Mouse (Mus musculus) heart, adult 9 months (tissue): ENCODE measurements around the gene Zfp91.

ENCODE experiments used
- DNase-seq, 2 experiments: peaks; one replicate each; pipeline ENCODE4 v3.0.0; 2022; ENCODE audit warnings: low spot score in 2 of 2

Gene Zfp91

DNA sequence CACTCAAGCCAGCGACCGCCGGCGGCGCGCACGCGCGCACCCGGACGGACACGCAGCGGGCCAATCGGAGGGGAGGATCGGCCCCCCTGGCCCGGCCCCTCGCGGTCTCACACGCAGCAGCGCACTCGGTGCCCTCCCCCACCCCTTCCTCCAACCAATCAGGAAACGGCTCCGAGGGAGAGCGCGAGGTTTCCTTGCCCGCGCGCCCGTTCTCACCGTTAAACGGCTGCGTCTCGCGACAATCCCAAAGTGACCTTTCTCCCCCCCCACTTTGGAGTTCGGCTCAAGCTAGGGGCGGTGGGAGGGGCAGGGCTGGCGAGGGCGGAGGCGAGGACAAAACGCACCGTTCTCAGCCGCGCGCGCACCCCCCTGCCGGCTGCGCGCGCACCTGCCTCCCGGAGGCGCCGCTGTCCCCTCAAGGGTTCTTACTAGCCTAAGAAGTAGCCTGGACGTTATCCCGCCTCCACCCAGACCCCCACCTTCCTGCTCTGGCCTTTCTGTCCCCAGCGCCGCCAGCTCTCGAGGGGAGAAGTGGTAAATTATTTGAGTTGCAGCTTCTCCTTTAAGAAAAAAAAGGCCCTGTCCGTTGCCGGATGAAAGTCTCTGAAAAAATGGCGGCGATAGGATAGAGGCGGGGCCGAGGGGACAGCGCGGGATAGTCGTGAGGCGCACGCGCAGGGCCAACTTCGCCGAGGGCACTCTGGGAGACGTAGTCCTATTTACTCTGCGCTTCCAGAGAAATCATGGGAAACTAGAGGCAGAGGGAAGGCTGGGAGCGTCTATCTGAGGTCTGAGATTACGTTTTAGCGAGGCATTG, at the start of gene Zfp91, which contains the start of gene Lpxn:
Gene Zfp91, minus strand, starts transcription at position 616 of the 817 bp plus-strand sequence.
Gene Lpxn, plus strand, starts transcription at position 683 of the 817 bp plus-strand sequence.
- peak; percentile 97 to 98 for DNase-seq

DNA sequence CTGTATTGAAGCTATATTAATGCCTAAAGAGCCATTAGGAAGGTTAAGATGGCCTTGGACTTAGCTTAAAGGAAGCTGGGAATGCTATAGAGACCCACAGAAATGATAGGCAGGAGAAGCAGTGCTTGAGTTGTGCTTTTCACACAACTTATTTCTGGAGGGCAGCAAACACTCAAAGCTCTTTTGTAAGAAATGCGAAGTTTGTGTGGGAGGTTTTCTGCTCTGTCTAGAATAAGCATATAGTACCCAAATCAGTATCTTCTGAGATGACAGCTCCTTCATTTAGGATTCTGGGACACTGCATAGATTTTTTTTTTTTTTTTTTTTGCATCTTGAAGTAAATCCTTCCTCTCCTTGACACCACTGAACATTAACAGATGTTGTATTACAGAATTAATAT, 42.6 kb upstream of the Zfp91 start:
- DNase-seq = no peak

DNA sequence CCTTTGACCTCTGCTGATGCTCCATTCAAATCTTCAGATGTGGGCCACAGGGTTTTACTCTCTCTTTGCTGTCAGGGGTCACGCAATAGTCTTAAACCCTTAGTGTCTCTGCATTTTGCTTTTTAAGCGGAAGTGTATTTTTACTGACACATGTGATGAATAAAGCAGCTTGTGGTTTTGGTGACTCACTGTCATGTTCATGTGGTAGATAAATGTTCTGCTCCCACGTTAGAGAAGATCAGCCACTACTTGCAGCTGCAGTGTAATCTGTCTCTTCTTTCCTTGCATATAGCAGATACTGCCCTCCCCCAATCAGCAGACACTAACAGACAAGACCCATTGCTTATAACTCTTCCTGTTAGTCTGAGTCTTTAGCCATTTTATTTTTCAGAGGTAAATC, 37.7 kb upstream of the Zfp91 start:
- DNase-seq = peak; percentile 5 to 27

DNA sequence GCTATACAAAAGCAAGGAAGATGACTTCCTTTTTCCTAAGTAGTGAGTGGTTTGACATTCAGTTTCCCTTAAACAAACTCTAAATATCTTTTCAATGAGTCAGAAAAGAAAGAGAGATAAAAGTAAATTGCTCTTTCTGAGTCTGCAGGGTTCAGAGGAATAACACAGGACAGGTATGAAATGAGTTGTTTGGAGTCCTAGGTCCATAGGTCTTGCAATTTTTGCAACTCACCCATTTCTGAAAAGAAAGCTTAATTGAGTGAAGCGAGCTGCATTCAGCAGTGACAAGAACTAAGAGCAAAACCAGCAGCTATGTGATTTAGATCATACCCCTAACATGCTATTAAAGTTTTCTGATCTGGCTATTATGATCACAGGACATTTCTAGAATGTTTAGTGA, 35.6 kb upstream of the Zfp91 start:
- DNase-seq = no peak

DNA sequence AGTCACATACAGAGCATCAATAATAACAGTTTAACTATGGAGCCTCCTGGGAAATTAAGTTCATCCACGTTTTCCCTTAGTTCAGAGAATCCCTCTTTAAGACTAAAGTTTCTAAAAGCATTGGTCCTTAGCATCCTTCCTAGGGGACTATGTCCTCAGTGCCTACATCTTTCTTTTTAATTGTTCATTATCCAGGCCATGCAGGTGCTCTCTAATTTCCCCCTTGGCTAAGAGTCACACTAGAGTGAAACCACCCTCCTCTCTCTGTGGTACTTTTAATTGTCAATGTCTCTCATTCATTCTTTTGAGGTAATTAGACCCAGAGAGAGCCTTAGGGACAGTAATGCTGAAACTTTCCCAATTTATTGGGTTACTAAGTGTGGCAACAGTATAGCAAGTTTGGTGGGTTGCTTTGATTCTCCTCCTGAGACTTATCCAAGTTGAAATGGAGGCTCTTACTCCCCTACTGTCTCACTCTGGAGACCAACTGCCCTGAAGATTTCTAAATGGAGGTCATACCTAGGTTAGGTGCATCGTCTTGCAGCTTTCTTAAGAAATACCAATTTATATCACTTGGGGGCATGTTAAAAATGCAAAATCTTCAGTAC, 35.0 kb upstream of the Zfp91 start:
- DNase-seq = no peak

DNA sequence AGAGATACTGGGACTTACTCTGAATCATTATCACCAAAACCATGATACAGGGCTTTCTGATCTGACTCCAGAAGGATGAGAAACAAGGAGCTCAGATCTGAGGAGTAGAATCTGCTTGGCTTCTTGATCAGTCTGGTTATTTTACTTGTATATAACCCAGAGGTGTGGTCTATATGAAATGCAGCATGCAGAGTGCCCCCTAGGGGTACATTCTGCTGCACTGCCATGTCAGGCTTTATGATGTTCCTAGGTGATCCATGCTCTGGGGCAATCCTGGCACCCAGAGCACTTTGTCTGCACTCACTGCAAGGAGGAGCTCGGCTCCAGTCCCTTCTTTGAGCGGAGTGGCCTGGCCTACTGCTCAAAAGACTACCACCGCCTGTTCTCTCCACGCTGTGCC, 28.6 kb upstream of the Zfp91 start:
- DNase-seq = no peak

DNA sequence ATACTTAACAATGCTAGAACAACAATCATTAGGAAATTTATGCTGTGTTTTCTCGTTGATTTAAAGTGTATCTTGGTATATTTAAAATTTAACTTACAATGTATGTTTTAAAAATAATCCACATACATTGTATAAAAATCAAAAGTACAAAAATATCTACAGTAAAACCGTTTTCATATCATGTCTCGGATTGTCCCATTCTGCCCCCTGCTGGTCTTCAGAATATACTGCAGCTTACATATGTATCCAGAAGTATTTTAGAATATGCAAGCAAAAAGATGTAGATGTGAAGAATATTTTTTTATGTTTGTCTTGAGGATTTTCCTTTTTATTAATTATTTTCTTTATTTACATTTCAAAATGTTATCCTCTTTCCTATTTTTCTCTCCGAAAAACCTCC, 24.5 kb upstream of the Zfp91 start:
- DNase-seq = no peak

DNA sequence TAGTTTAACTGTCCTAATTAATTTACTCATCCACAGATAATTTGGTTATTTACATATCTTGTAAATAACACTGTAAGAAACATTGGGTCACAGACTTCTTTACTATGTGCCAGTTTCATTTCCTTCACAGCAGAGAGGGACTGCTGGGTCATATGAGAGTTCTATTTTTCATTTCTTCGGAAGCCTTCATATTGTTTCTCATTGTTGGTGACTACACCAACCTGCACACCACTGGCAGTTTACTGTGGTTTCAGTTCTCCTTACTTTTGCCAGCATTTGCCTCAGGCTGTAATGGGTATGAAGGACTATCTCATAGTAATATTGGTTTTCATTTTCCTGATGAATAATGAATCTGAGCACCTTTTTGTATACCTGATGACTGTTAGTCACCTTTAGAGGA, 22.6 kb upstream of the Zfp91 start:
- no peak for DNase-seq

DNA sequence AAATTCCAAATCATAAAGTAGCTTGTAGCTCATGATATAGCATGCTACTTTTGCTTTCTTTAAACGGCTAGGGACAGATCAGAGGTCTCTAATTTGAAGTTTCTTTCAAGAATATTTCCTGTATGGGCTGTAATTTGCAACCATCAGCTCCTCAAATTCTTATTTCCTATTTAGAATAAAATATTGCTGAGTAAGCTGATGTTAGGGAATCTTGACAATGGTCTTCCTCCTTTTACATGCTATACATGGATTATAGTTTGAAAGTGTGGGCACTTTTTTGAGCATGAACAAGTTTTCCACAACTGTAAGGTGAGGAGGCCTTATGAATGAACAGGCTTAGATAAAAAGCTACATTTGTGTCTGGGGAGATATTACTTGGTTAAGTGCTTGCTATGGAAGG, 18.0 kb upstream of the Zfp91 start:
- no peak for DNase-seq

DNA sequence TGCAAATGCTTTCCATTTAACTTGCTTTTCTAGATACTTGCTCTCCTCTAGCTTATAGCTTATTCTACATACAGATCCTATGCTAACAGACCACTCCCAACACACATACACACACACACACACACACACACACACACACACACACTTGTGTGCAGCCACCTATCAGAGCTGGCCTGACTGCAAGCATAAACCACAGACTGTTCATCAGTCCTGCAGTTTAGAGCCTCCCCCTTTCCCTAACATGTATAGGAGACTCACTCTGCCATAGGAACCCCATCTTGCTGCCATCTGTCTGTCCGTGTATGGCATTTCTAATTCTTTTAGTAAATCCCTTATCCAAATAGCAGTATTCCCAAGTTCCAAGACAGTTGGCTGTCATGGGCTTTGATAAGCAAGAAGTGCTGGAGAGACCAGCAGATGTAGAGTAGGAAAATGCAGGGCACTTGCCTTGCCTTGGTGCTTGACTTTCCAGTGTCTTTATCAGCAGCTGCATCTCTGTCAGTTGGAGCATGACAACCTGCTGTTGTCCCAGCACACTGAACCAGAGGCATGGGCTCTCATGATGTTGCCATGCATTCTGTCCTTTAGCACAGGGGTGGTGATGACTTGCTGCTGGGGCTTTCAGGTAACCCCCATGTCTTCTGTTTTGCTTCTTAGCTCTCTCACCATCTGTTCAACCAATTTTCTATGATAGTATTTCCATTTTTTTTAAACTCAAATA, 16.9 kb upstream of the Zfp91 start:
- DNase-seq = no peak

DNA sequence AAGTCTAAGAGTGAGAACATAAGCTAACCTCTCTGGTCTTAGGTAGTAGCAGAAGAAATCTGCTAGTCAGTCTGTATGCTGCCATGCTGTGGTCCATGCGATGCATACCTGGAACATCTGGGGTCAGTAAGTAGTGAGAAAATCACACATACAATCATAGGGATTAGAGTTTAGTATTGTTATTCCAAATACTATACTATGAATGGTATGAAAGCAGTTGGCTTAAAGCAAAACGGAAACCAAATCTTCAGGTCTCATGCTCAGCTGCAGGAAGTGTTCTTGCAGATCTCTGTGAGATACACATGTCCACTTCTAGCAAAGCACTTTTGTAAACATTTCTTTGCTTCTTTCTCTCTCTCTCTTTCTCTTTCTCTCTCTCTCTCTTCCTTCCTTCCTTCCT, 10.3 kb upstream of the Zfp91 start:
- DNase-seq = no peak

DNA sequence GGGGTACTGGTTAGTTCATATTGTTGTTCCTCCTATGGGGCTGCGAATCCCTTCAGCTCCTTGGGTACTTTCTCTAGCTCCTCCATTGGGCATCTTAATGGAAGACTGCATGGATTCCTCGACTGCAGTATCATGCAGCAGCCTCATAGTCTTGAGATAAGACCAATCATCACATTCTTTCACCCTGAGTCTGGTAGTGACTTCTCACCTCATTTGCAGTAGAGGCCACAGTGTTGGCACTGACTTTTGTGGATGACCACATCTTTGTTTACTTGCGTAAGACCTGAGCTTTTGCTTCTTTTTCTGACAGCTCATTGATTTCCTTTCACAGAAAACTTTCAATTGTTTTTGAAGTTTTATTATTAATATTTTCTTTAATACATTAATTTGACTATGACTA, 9.8 kb upstream of the Zfp91 start:
- DNase-seq = no peak

DNA sequence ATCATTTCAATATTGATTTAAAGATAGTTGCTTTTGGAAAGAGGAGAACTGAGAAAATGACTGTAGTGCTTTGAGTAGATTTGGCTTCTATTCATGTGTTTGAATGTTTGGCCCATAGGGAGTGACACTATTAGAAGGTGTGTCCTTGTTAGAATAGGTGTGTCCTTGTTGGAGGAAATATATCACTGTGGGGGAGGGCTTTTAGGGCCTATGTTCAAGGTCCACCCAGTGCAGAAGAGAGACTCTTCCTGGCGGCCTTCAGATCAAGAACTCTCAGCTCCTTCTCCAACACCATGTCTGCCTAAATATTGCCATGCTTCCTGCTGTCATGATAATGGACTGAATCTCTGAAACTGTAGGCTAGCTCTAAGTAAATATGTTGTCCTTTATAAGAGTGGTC, 8.3 kb upstream of the Zfp91 start:
- no peak for DNase-seq

DNA sequence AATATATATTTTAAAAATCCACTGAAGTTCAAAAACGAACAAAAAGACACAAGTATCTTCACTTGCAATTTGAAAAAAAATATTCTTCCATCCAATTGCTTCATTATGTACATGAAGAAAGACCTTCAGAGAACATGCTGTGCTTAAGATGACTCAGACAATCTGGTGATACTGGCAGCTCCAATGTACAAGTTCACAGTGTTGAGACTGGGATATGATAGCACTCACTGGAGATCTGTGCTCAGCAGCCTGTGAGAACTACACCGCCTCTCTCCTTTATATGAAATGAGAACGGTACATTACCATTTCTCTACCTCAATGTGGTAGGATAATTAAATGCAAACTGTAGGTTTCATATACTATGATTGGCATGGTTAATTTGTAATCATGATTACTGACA, 6.9 kb upstream of the Zfp91 start:
- no peak for DNase-seq

DNA sequence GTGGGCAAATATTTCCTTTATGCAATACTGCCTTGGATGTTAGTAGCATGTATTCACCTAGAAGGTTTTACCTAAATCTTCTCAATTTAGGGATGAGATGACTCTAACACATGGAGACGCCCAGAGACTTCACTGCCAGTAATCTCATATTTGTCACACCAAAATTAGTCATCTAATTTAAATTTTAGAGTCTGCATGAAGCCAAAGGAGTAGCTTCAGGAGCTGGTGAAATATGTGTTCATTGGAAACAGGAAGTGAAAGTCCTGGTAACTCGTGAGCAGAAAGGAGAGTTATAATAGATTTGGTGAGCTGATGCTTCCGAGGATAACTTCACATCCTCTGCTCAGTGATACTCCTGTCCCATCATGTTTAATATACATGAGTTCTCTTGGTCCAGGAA, 5.1 kb upstream of the Zfp91 start:
- no peak for DNase-seq

DNA sequence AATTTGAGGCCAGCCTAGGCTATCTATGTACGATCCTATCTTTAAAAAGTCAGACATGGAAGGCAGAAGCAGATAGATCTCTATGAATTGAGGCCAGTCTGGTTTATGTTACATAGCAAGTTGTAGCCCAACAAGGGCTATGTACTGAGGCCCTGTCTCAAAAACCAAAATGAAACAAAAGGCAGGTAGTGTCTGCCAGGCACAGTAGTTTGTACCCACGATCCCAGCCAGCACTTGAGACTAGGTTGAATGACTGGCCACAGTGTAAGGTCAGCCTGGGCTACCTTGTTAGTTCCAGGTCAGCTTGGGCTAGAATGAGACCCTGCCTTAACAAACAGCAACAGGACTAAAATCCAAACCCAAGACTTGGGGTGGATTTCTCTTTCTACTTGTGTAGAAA, 4.7 kb upstream of the Zfp91 start:
- DNase-seq = no peak

DNA sequence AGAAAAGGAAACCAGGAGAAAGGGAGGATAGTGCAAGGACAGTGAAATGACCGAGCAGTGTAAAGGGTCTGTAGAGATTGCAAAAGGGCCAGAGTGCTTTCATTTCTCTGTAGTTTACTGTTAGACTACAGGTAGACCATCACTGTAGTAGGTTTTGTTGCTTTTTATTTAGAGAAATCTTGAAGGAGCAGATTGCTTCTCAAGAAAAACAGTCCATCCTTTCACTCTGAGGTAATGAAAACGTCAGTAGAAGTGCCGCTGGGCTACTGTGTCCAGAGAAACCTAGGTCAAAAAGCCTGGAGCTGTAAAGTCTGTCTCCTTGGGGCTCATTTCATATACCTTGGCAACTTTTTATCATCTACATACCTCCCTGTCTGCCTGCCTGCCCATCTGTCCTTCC, 3.2 kb upstream of the Zfp91 start:
- DNase-seq = no peak

DNA sequence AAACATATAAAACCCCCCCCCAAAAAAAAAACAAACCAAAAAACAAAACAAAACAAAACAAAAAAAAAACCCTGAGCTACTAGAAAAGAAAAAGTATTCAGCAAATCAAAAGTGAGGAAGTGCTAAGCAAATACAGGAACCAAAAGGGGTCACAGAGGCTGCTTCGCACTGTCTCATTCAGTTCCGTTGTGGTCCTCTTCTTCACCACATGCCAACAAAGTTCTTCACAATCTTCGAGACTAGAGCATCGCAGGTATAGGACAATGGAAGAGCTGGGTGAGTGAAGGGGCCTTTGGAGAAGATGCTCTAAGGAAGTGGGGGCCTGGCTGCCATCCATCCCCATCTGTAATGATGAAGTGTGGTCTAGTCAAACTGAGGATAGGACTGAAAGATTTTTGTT, 2.5 kb upstream of the Zfp91 start:
- DNase-seq = no peak

DNA sequence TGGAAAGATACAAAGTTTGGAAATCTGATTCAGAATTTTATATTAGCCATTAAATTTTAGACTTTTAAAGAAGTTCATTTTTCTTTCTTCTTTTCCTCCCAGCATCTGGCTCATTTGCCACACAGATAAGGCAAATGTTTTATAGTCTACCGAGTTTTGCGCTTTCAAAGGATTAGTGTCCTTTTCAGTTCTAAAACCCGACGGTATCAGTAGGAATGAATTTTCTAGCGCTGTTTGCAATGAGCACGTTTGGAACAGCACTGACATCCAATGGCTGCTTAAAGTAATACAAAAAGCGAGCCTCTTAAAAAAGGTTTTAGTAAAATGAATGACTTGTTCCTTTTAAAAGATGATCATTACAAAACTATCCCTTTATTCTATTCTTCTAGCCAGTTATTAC, 1.1 kb upstream of the Zfp91 start:
- peak in 1 of 2 experiments; percentile 27 for DNase-seq

DNA sequence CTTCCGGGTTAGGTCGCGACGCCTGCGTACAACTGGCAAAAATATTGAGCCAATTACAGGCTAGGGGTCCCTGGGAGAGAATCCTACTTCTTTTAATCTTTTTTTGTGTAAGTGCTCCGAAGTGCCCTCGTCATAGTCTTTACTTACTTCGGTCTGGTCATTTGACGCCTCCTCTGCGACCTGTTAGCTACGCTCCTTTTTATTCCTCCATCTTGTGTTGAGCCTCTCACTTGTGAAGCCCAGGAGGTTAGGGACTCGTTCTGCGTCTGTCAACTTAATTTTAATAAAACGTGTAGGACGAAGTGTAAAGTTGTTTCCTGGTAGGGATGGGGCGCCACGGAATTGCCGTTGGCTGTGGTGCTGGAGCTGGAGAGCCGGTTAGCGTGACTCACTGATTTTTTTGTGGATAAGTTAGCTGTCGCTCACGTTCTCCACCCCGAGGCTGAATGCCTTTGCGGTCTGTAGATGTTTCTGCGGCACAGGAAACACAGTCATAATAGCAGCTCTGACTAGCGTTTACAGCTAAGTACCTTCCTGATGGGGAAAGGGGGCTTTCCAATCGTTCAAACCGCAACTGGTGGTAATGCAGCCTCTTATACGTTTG, 504 bp upstream of the Zfp91 start:
- DNase-seq = peak in 1 of 2 experiments; percentile 62

DNA sequence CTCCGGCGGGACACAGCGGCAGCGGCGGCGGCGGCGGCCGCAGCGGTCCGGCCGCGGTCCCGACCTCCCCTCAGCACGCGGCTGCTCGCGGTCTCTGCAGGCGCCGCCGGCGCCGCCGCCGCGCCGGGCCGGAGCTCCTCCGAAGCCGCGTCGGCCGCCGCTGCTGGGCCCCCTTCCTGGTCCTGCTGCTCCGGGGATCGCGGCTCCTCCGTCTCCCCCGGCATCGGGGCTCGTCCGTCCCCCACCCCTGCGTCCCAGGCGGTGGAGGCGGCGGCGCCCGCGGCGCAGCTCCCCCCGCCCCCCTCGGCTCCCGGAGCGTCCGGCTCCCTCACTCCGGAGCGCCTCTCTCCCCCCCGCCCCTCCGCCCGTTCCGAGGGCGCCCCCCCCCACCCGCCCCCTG, 816 bp downstream of the Zfp91 start:
- DNase-seq = no peak
